Mouse (Mus musculus) kidney, adult 2 months (tissue): Measurements from ENCODE around the gene Irx5.

Experiments
- CTCF ChIP-seq: fragments of 200-500 bp; conservative IDR thresholded peaks from 2 replicates; pipeline ENCODE4 v1.5.1; 2011; ENCODE audit warnings: low read depth, mild to moderate bottlenecking, control low read depth, low read length, moderate library complexity, mixed read lengths; ENCODE audit not compliant: insufficient read depth, insufficient read length
- POLR2A ChIP-seq: fragments of 200-500 bp; IDR thresholded peaks from one replicate; pipeline ENCODE4 v1.6.1; 2011; ENCODE audit warnings: low read depth, low read length, control low read depth

DNA sequence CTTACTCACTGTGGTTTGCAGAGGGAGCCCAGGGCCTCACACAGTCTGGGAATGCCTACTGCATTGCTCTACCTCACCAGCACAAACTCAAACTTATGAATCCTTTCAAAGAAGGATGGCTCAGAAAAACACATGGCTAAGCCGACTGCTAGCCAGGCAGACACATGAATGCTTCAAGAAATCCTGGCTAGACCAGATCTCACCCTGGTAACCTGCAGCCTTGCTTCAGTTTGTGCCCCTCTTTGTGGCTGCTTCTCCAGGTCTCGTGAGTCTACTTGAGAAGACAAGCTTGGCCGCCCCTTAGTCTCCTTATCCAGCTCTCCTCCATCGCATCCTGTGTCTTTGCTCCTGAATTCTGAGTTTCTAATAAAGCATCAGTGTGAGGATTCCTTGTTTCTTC lies 13.9 kb upstream of the Irx5 start:
- no peak for TF ChIP-seq POLR2A
- TF ChIP-seq CTCF, result no peak
